Mouse (Mus musculus): ENCODE data around the gene Ccdc88a.

Ccdc88a gene

DNA sequence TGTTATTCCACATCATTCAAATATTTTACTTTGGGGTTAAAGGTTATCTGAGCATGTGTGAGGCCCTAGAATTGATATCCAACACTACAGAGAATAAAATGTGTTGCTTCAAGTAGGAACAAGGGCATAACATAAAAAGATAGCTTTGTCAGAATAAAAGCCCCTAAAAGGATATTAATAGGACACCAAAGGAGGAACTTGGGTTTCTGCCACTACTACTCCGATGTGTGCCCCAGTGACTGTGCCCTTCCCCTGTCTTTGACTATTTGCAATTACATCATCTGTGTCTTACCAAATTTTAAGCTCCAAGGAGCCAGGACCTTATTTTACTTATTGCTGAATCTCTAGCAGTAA is 175.9 kb downstream of the Ccdc88a start:
- DNase-seq: no peak
